ENCODE assay signal across 13 mouse cellular contexts in the genomic region with DNA sequence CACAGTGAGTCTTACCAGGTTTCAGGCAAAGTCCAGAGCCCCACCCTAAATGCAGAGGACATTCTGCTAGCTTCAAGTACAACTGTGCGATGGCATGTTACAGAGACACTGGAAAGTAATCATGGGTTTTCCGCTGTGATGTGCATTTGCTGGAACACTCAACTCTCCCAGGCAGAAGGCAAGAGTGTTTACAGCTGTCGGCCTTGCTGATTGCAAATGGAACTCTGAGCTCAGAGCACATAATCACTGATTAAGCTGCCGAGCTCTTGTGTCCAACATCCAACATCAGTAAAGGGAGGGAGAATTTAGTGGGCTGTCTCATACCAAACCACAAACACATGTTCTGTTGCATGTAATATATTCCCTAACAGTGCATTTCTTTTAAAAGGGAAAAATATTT.
DNase-seq lines count a peak whose midpoint lies in the region; ATAC-seq and TF ChIP-seq lines count a peak whose summit lies in the region.
"Had no signal": no experiment of that assay in that cellular context is flagged by ENCODE, and none has a peak within 500 bp of the region (broad histone marks: within the 10 kb centered on the region; RNA-seq: fewer than 3 reads in every experiment).

No protein-coding gene starts in this region.

- no peak overlapping the region for H3K27ac ChIP-seq in kidney, postnatal 0 days
- no peak overlapping the region for H3K27ac ChIP-seq in kidney, embryonic 14.5 days (ENCODE audit: low read depth, low read length)
- peak overlapping the region; percentile 34 for H3K27ac ChIP-seq in heart, embryonic 13.5 days (replicated peaks)
- H3K27ac ChIP-seq: forebrain, embryonic 10.5 days had no signal

- no peaks in the 10 kb centered on the region for H3K9me3 ChIP-seq in kidney, postnatal 0 days (replicated peaks; ENCODE audit: low read length)
- no peaks in the 10 kb centered on the region for H3K9me3 ChIP-seq in kidney, embryonic 14.5 days (ENCODE audit: control insufficient read depth, low read length)
- H3K9me3 ChIP-seq in heart, embryonic 13.5 days = no peaks in the 10 kb centered on the region
- H3K9me3 ChIP-seq: forebrain, embryonic 10.5 days had no signal

- no peak for ATAC-seq in kidney, postnatal 0 days (replicated peaks; ENCODE audit: low FRiP score, low read depth)
- ATAC-seq in kidney, embryonic 14.5 days (ENCODE audit: low FRiP score, low TSS enrichment) = no peak
- ATAC-seq in heart, embryonic 13.5 days (ENCODE audit: extremely low read depth, insufficient number of reproducible peaks, low FRiP score, low TSS enrichment) = no peak
- ATAC-seq: inflammation-experienced regulatory T-cells, adult 6 months had no signal

- H3K4me1 ChIP-seq in kidney, postnatal 0 days (replicated peaks; ENCODE audit: insufficient read depth, low read length) = no peaks in the 10 kb centered on the region
- no peaks in the 10 kb centered on the region for H3K4me1 ChIP-seq in kidney, embryonic 14.5 days (ENCODE audit: control insufficient read depth, insufficient read depth, low read length)
- peaks cover 9% of the 10 kb centered on the region; the same call in 1 of the 2 replicates for H3K4me1 ChIP-seq in heart, embryonic 13.5 days
- H3K4me1 ChIP-seq: forebrain, embryonic 10.5 days had no signal

- 48% methylated on average over 4 of the region's 4 CpGs for WGBS in kidney, postnatal 0 days
- 61% methylated on average over 4 of the region's 4 CpGs for WGBS in kidney, embryonic 14.5 days
- WGBS in heart, embryonic 13.5 days = 45% methylated on average over 4 of the region's 4 CpGs

- no peak overlapping the region for H3K9ac ChIP-seq in kidney, postnatal 0 days (ENCODE audit: low read depth, low read length)
- H3K9ac ChIP-seq in kidney, embryonic 14.5 days (ENCODE audit: low read depth, low read length) = no peak overlapping the region
- H3K9ac ChIP-seq in heart, embryonic 13.5 days = no peak overlapping the region

- DNase-seq in kidney, postnatal 0 days (ENCODE audit: low spot score) = peak; percentile 76
- DNase-seq in brain, embryonic 14.5 days (ENCODE audit: low read depth) = peak; percentile 27
- peak; percentile 41 for DNase-seq in lung, postnatal 10 days
- DNase-seq in right cerebral cortex, postnatal 10 days (ENCODE audit: low spot score in 2 of 2) = no peak
- DNase-seq in gastrocnemius, postnatal 25 days = no peak
- DNase-seq in adipocyte (ENCODE audit: low spot score) = no peak
- DNase-seq: cerebellum, adult 9-10 months; thymus, postnatal 36 days had no signal

- H3K4me2 ChIP-seq in kidney, postnatal 0 days (ENCODE audit: low read length) = no peak overlapping the region
- no peak overlapping the region for H3K4me2 ChIP-seq in kidney, embryonic 14.5 days (replicated peaks; ENCODE audit: low read depth, low read length)
- no peak overlapping the region for H3K4me2 ChIP-seq in heart, embryonic 13.5 days

- no peaks in the 10 kb centered on the region for H3K27me3 ChIP-seq in kidney, postnatal 0 days (ENCODE audit: insufficient read depth, low read length)
- H3K27me3 ChIP-seq in kidney, embryonic 14.5 days (ENCODE audit: control insufficient read depth, insufficient read depth, low read length) = no peaks in the 10 kb centered on the region
- H3K27me3 ChIP-seq in heart, embryonic 13.5 days (replicated peaks) = no peaks in the 10 kb centered on the region
- H3K27me3 ChIP-seq: CH12.LX had no signal

- H3K4me3 ChIP-seq in kidney, postnatal 0 days (replicated peaks; ENCODE audit: low read depth, low read length) = no peak overlapping the region
- no peak overlapping the region for H3K4me3 ChIP-seq in kidney, embryonic 14.5 days (ENCODE audit: low read length)
- H3K4me3 ChIP-seq in heart, embryonic 13.5 days = no peak overlapping the region
- H3K4me3 ChIP-seq: forebrain, embryonic 10.5 days had no signal

- no peak for TF ChIP-seq CTCF in kidney, postnatal 0 days (IDR thresholded peaks at IDR 0.05; ENCODE audit: low read depth)
- no peak for TF ChIP-seq CTCF in brain, embryonic 14.5 days (IDR thresholded peaks at IDR 0.05; ENCODE audit: borderline replicate concordance, extremely low read depth, insufficient read depth, insufficient read length)

- H3K36me3 ChIP-seq in kidney, postnatal 0 days (ENCODE audit: insufficient read depth, low read length) = no peaks in the 10 kb centered on the region
- H3K36me3 ChIP-seq in kidney, embryonic 14.5 days (ENCODE audit: control insufficient read depth, insufficient read depth, low read length) = no peaks in the 10 kb centered on the region
- no peaks in the 10 kb centered on the region for H3K36me3 ChIP-seq in heart, embryonic 13.5 days
- H3K36me3 ChIP-seq: forebrain, embryonic 10.5 days had no signal

- TF ChIP-seq POLR2A in brain, embryonic 14.5 days (IDR thresholded peaks at IDR 0.05; ENCODE audit: borderline replicate concordance, extremely low read depth, insufficient read depth, insufficient read length, poor library complexity, severe bottlenecking) = no peak

Comparison
In these comparisons a context has a peak if more than half of its experiments do, and no peak if none do; other contexts are left out.
1. DNase-seq: peak in kidney, postnatal 0 days (single experiment), brain, embryonic 14.5 days (single experiment) and lung, postnatal 10 days (single experiment); none in right cerebral cortex, postnatal 10 days (0 of 2), gastrocnemius, postnatal 25 days (single experiment) and adipocyte (single experiment).